Mouse (Mus musculus): ENCODE measurements at regions not wholly inside any gene's neighbourhood (a gene's known extent, or its start where the extent isn't known, plus 50 kb on each side); places are given as distances from the start of the nearest gene placed in this dataset.

DNA sequence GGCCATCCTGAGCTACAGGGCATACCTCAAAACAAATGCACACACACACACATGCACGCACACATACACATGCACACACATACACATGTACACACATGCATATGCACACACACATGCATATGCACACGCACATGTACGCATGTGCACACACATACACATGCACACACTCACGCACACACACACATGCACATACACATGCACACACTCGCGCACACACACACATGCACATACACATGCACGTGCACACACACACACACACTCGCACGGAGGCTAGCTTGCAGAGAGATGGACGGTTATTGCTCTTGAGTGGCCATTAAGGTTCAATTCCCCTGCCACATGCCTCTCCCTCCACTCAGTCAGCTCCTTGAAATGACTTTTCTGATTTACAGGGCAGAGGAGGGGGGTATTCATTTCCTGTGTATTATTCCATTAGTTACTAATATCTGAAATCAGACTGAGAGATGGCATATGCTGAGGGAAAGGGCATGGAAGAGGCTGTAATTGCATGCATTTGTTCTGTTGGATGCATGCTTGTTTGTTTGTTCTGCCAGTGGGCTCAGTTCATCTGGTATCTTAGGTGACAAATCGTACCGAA lies 111.5 kb upstream of the Ssbp2 start:
- no peak for DNase-seq (ENCODE audit: low spot score in 2 of 2)
- TF ChIP-seq CTCF (conservative IDR thresholded peaks at IDR 0.05) = no peak
- H3K4me3 ChIP-seq = no peak overlapping the region
- H3K27ac ChIP-seq = no peak overlapping the region

DNA sequence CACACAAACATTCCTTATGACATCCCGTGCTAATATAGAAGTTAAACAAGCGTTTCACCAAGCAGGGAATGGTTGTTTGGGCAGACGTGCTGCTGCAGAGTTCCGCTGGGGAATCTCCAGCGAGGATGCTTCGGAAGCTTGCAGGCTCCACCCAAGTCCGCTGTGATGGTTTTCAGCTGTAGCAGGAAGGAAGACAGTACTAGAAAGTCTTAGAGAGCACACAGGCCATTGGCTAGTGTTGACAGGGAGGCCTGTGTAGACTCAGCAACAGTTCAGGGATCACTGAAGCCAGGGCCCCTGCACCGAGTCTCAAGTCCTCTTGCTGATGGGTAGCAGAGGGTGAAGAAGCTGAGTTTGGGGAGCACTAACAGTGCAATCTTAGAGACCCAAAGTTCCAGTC lies 107.8 kb upstream of the Ssbp2 start:
- H3K27ac ChIP-seq = no peak overlapping the region
- no peak for DNase-seq (ENCODE audit: low spot score in 2 of 2)
- no peak overlapping the region for H3K4me3 ChIP-seq
- no peak for TF ChIP-seq CTCF (conservative IDR thresholded peaks at IDR 0.05)

DNA sequence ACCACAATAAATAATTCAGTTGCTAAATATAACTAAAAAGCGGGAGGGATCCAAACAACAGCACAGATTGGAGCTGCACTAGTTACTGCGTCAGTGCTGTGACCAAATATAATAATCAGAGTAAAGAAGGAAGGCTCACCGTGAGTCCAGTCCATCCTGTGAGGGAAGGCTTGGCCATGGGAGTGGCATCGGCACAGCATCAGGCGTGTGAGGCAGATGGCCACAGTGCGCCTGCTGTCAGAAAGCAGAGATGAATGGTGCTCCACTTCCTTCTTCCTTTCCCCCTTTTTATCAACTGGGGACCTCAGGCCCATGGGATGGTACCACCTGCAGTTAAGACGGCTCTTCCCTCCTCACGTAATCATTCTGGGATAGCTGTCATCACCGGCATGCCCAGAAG lies 103.6 kb upstream of the Ssbp2 start:
- no peak for DNase-seq (ENCODE audit: low spot score in 2 of 2)
- H3K4me3 ChIP-seq = no peak overlapping the region

DNA sequence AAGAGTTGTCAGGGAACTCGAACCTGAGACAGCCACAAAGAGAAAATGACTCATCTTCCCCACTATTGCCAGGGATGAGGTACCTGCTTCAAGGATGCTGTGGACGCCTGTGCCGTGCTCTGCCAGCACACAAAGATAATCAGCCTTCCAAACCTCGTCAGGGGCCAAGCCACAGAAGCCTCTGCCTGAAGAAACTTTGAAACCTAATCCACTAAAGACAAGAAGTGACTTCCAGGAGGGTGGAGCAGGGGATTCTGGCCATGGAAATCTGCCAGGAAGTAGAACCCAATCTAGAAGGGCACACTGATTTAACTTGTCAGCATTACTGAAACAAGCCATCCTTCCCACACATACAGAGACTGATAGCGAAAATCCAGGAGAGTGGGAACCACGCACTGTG lies 100.0 kb upstream of the Ssbp2 start:
- TF ChIP-seq CTCF (conservative IDR thresholded peaks at IDR 0.05) = no peak
- Histone ChIP-seq H3K4me3 (no peak overlapping the region), H3K27ac (no peak overlapping the region)
- DNase-seq (ENCODE audit: low spot score in 2 of 2) = no peak

More for the DNA sequence above, 103.6 kb upstream of the Ssbp2 start:
- H3K27ac ChIP-seq = no peak overlapping the region
- TF ChIP-seq CTCF (conservative IDR thresholded peaks at IDR 0.05) = no peak

DNA sequence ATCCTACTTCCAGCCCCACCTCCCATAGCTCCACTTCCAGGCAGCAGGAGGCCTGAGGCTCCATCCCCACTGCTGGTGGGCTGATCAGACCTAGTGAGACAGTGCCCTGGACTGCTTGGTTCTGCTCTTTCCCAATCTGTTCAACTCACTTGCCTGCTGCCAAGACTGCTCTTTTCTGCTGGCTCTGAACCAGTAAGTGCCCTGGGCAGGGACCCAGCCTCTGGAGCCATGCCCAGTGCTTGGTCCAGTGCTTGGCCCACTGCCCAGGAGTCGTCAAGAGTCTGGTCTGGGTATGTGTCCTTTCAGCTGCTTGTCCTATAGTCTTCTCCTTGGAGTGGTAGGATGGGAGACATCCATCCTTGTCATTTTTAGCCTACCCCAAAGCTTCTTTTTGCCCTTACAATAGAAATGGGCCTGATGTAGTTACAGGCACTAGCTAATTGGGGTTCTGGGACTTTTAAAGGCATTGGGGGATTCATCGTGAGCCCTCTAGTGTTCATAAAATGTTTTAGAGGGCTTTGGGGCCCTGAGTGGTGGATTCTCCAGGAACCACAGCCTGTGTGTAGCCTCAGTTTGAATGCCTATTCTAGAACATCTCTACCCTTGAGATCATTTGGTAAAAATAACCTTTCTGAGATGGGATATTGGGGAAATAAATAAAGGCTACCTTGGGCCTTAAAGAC lies 94.7 kb upstream of the Ssbp2 start:
- H3K27ac ChIP-seq = no peak overlapping the region
- peak; percentile 84 to 85 for DNase-seq (ENCODE audit: low spot score in 2 of 2)

DNA sequence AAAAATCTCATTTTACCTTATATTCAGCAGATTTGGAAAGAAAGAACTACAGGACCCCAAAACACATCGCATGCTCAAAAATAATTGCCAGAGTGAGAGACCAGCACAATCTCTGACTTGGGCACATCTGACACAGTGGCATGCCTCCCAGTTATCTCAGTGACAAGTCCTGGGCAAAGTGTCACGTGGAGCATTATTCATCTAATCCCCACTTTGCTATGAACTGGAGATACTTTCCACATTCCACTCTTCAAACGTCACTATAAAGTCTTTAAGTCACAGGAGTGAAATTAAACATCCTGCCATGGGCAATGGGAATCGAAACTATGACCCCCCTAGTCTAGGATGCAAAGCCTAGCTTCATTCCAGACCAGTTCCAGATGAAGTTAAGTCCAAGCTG lies 93.5 kb upstream of the Ssbp2 start:
- TF ChIP-seq CTCF (conservative IDR thresholded peaks at IDR 0.05) = no peak
- Histone ChIP-seq H3K27ac (no peak overlapping the region), H3K4me3 (no peak overlapping the region)
- DNase-seq (ENCODE audit: low spot score in 2 of 2) = no peak

More for the DNA sequence above, 94.7 kb upstream of the Ssbp2 start:
- TF ChIP-seq CTCF (conservative IDR thresholded peaks at IDR 0.05) = peak; percentile 68
- H3K4me3 ChIP-seq = no peak overlapping the region

DNA sequence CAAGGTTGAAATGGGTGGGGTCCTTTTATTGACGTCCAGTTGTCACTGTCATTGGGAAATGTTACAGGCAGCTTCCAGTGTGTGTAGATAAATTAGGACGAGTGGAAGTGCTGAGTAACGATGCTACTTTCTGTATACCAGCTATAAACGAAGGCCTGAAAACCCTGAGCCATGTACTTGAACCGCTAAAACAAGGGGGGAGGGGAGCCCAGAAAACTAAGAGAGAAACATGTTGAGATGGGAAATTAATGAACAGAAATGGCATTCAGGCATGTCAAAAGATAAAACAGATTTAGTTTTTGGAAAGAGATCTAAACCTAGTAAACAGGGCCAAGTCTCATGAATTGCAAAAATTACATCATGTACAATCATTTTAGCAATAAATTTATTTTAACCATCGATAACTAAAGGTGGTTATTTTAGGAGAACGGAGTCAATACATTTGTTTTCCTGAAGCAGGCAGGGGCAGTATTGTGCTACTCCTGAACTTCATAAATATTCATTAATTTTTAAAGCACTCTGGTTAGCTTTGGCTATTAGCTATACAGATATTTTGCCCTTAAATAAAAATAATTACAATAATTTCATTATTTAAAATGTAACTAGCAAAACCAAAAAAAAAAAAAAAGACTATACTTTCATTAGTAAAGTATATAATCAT lies 92.1 kb upstream of the Ssbp2 start:
- Histone ChIP-seq H3K27ac (no peak overlapping the region), H3K4me3 (no peak overlapping the region)
- no peak for DNase-seq (ENCODE audit: low spot score in 2 of 2)
- peak; percentile 70 for TF ChIP-seq CTCF (conservative IDR thresholded peaks at IDR 0.05)

DNA sequence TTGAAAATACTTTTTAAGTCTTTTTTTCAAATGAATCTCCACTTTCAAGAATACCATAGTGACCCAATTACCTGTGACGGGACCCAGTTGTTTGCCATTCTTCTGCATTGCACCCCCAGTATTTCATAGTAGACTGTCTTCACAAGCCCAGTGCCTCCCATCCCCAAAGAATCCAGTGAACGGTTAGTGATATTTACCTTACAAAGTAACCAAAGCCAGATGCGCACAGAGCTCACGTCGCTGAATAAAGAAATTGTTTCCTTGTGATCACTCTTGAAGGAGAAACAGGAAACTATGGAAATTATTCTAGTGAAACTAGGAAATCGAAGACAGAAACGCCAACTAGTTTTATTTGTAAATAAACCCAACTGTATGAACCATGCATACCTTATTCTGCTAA lies 91.4 kb upstream of the Ssbp2 start:
- DNase-seq (ENCODE audit: low spot score in 2 of 2) = no peak
- no peak for TF ChIP-seq CTCF (conservative IDR thresholded peaks at IDR 0.05)
- Histone ChIP-seq H3K27ac (no peak overlapping the region), H3K4me3 (no peak overlapping the region)

DNA sequence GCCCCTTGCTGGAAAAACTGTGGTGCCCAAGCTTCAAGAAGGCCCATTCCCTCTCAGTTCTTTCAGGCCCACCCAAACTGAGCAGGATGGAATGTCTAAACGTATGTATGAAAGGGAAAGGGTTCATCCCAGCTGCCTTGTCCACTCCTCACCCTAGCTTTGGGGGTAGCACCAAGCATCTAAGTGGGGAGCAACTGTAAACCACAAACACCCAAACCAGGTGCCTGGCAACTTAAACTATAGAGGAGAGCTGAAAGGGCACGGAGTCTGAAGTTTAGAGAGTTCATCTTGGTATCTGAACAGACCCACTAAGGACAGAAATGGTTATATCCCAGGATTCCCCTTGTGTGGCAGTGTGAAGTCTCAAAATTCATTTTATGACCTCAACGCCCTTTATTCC lies 90.1 kb upstream of the Ssbp2 start:
- H3K27ac ChIP-seq = peak overlapping the region; percentile 95
- H3K4me3 ChIP-seq = peak overlapping the region; percentile 56
- no peak for DNase-seq (ENCODE audit: low spot score in 2 of 2)
- TF ChIP-seq CTCF (conservative IDR thresholded peaks at IDR 0.05) = no peak

DNA sequence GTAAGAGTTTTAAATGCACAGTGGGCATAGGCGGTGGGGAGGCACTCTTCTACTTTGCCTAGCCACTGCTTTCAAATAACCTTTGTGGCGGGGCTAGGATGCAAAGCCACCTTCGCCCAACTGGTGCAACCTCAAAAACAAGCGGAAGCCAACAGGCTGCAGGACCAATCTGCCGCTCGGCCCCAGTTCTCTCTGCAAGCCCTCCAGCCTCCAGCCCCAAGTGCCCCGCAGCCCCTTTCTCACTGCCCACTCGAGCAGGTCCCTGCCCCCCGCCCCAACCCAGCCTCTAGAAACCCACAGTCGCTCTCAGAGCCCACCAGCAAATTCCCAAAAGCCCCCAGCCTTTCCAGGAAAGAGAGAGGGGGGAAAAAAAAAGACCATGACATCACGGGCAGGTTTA lies 89.6 kb upstream of the Ssbp2 start:
- TF ChIP-seq CTCF (conservative IDR thresholded peaks at IDR 0.05) = no peak
- DNase-seq (ENCODE audit: low spot score in 2 of 2) = no peak
- H3K27ac ChIP-seq = peak overlapping the region; percentile 95
- peak overlapping the region; percentile 56 for H3K4me3 ChIP-seq

DNA sequence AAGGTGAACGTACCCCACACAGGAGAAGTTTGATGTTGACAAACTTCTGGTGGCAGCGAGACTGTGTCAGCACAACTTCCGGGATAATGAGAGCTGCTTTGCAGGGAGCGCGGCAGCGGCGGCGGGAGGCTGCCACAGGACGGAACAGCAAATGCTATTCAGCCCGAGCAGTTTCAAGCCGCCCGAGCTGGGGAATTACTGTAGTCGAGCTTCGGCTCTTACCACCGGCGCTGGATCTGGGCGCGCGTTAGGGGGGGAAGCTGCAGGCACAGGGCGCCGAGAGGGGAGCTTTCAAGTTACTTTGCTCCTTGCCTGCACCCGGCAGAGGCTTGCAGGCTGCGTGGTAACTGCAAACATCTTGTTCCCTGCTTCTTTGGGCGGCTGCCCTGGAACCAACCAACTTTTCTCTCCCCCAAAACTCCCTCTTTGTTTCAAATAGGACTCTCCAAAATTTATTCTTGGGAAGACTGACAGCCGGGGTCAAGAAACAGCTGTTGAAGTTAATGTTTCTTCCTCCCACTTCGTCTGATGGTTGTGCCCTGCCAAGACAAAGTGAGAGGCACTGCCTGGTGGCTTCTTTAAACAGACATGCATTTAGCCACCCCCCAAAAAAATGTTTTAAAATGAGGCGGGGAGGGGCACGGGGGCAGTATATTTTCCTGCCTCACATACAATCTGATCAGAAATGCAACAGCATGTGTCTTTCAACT lies 89.0 kb upstream of the Ssbp2 start:
- TF ChIP-seq CTCF (conservative IDR thresholded peaks at IDR 0.05) = no peak
- Histone ChIP-seq H3K27ac (peak overlapping the region; percentile 95), H3K4me3 (peak overlapping the region; percentile 56)
- DNase-seq (ENCODE audit: low spot score in 2 of 2) = peak; percentile 92 to 94

DNA sequence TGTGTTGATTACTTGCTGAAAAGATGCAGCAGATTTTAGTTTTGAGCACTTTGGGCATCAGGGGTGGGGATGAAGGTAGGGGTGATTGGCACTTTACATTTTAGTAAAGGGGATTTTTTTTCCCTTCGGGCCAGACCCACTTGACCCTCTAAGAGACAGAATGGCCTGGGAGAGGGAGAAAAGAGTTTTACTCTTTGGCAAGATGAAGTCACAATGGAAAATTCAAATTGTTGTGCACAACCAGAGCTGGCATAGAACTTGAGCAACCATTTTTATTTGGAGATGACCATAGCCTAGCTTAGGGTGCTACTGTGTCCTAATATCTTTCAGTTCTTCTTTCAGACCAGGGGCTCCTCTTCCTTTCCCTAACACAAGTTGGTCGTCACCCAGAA lies 88.5 kb upstream of the Ssbp2 start:
- TF ChIP-seq CTCF (conservative IDR thresholded peaks at IDR 0.05) = no peak
- Histone ChIP-seq H3K27ac (peak overlapping the region; percentile 95), H3K4me3 (peak overlapping the region; percentile 56)
- no peak for DNase-seq (ENCODE audit: low spot score in 2 of 2)
